Mouse (Mus musculus): Measurements from ENCODE around the gene Amfr. TPM values are rescaled to one million over a fixed set of nuclear protein-coding genes. Genes with fewer than 3 reads are reported as not detected.

Gene Amfr
- total RNA-seq, 1 experiment = 73.6 TPM

DNA sequence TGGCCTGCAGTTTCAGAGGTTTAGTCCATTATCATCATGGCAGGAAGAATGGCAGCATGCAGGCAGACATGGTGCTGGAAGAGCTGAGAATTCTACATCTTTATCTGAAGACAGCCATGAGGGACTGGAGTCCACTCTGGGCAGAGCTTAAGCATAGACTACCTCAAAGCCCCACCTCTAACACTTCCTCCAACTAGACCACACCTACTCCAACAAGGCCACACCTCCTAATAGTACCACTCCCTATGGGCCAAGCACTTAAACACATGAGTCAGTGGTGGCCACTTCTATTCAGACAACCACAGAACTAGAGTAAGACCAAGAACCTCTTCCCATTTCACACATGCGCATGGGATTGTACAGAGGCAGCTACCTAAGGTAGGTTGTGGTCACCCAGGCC is 66.2 kb downstream of the Amfr start:
- H3K4me3 ChIP-seq (ENCODE audit: insufficient read depth in 1 of 2, low read depth in 1 of 2, low read length in 2 of 2, poor library complexity in 1 of 2, severe bottlenecking in 1 of 2) = no peak overlapping the region
- in situ Hi-C loops (cut with MboI; ENCODE audit: low sequenced_read_pairs in 2 of 2, unreplicated experiment in 2 of 2) = no loop called here
- H3K9ac ChIP-seq (ENCODE audit: insufficient read depth, low read depth, low read length, poor library complexity, severe bottlenecking) = no peak overlapping the region
- DNase-seq (ENCODE audit: low read depth, low spot score) = no peak
- no peaks in the 10 kb centered on the region for H3K36me3 ChIP-seq (ENCODE audit: control insufficient read depth, insufficient read depth, low read length, poor library complexity, severe bottlenecking)
- TF ChIP-seq HCFC1 (IDR thresholded peaks at IDR 0.05; ENCODE audit: borderline replicate concordance, insufficient read depth, low read length) = no peak
- no peak for TF ChIP-seq ZC3H11A (IDR thresholded peaks at IDR 0.05; ENCODE audit: borderline replicate concordance, low read depth, low read length)
- TF ChIP-seq ZNF384 (IDR thresholded peaks at IDR 0.05; ENCODE audit: low read depth, low read length) = no peak
- TF ChIP-seq CHD2 (IDR thresholded peaks at IDR 0.05; ENCODE audit: low read depth, low read length) = no peak
- no peak for TF ChIP-seq MAFK (IDR thresholded peaks at IDR 0.05; ENCODE audit: insufficient read depth, low read depth, low read length)
- H3K9me3 ChIP-seq (ENCODE audit: control insufficient read depth, insufficient read depth, low read depth, low read length) = no peaks in the 10 kb centered on the region
- no peaks in the 10 kb centered on the region for H3K4me1 ChIP-seq (ENCODE audit: control insufficient read depth in 2 of 2, insufficient read depth in 2 of 2, low read length in 2 of 2, poor library complexity in 1 of 2)
- no peak overlapping the region for H3K27ac ChIP-seq (ENCODE audit: insufficient read depth, low read depth, low read length, poor library complexity, severe bottlenecking)

DNA sequence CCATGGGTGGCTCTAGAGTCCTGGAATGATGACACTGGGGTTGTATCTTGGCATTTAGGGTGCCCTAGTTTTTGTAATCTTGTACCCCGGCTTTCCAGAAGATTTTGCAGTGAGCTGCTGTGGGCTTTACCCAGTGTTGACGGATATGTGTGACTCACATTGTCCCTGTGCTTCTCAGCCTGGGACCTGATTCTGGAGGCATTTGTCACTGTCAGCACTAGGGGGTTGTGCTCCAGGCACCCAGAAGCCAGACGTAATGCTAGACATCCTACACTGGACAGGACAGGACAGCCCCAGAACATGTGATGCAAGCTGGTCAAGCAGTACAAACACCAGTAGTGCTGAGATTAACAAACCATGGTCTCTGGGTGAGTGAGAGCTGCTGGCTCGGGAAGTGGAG is 66.9 kb downstream of the Amfr start:
- Histone ChIP-seq H3K36me3 (ENCODE audit: control insufficient read depth, insufficient read depth, low read length, poor library complexity, severe bottlenecking) (no peaks in the 10 kb centered on the region), H3K9ac (ENCODE audit: insufficient read depth, low read depth, low read length, poor library complexity, severe bottlenecking) (no peak overlapping the region), H3K4me1 (ENCODE audit: control insufficient read depth in 2 of 2, insufficient read depth in 2 of 2, low read length in 2 of 2, poor library complexity in 1 of 2) (0 out of 4 replicates have a peak, but pooled peaks cover 0 to 3% of the 10 kb centered on the region in 2 experiments), H3K27ac (ENCODE audit: insufficient read depth, low read depth, low read length, poor library complexity, severe bottlenecking) (no peak overlapping the region), H3K9me3 (ENCODE audit: control insufficient read depth, insufficient read depth, low read depth, low read length) (no peaks in the 10 kb centered on the region), H3K4me3 (ENCODE audit: insufficient read depth in 1 of 2, low read depth in 1 of 2, low read length in 2 of 2, poor library complexity in 1 of 2, severe bottlenecking in 1 of 2) (no peak overlapping the region)
- TF ChIP-seq CHD2 (IDR thresholded peaks at IDR 0.05; ENCODE audit: low read depth, low read length) (no peak), HCFC1 (IDR thresholded peaks at IDR 0.05; ENCODE audit: borderline replicate concordance, insufficient read depth, low read length) (no peak)
- in situ Hi-C loops (cut with MboI; ENCODE audit: low sequenced_read_pairs in 2 of 2, unreplicated experiment in 2 of 2) = no loop called here
- no peak for DNase-seq (ENCODE audit: low read depth, low spot score)

DNA sequence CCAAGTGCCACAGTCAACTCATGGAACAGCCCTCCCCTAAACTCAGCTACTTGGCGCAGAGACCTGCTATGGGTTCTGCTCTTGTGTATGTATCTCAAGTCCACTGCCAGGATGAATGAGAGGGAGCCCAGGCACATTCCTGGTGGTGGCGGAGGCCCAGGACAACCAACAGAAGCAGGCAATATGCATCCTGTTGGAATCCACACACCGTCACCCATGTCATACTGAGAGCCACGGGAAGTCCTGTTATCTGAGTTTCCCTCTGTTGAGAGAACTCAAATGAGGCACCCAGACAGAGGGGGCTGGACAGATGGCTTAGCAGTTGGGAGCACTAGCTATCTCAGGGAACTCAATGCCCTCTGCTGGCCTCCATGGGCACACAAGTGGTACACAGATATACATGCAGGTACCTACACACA is 71.0 kb downstream of the Amfr start:
- no peak overlapping the region for H3K27ac ChIP-seq (ENCODE audit: insufficient read depth, low read depth, low read length, poor library complexity, severe bottlenecking)
- 0 out of 4 replicates have a peak, but pooled peaks cover 0 to 3% of the 10 kb centered on the region in 2 experiments for H3K4me1 ChIP-seq (ENCODE audit: control insufficient read depth in 2 of 2, insufficient read depth in 2 of 2, low read length in 2 of 2, poor library complexity in 1 of 2)
- H3K9me3 ChIP-seq (ENCODE audit: control insufficient read depth, insufficient read depth, low read depth, low read length) = no peaks in the 10 kb centered on the region
- no peak overlapping the region for H3K4me3 ChIP-seq (ENCODE audit: insufficient read depth in 1 of 2, low read depth in 1 of 2, low read length in 2 of 2, poor library complexity in 1 of 2, severe bottlenecking in 1 of 2)
- H3K9ac ChIP-seq (ENCODE audit: insufficient read depth, low read depth, low read length, poor library complexity, severe bottlenecking) = no peak overlapping the region
- H3K36me3 ChIP-seq (ENCODE audit: control insufficient read depth, insufficient read depth, low read length, poor library complexity, severe bottlenecking) = no peaks in the 10 kb centered on the region
- no peak for DNase-seq (ENCODE audit: low read depth, low spot score)
- no peak for TF ChIP-seq CHD2 (IDR thresholded peaks at IDR 0.05; ENCODE audit: low read depth, low read length)
- no peak for TF ChIP-seq HCFC1 (IDR thresholded peaks at IDR 0.05; ENCODE audit: borderline replicate concordance, insufficient read depth, low read length)
- no peak for TF ChIP-seq ZC3H11A (IDR thresholded peaks at IDR 0.05; ENCODE audit: borderline replicate concordance, low read depth, low read length)
- TF ChIP-seq ZNF384 (IDR thresholded peaks at IDR 0.05; ENCODE audit: low read depth, low read length) = no peak
- no peak for TF ChIP-seq MAFK (IDR thresholded peaks at IDR 0.05; ENCODE audit: insufficient read depth, low read depth, low read length)
- in situ Hi-C loops (cut with MboI; ENCODE audit: low sequenced_read_pairs in 2 of 2, unreplicated experiment in 2 of 2) = no loop called here

DNA sequence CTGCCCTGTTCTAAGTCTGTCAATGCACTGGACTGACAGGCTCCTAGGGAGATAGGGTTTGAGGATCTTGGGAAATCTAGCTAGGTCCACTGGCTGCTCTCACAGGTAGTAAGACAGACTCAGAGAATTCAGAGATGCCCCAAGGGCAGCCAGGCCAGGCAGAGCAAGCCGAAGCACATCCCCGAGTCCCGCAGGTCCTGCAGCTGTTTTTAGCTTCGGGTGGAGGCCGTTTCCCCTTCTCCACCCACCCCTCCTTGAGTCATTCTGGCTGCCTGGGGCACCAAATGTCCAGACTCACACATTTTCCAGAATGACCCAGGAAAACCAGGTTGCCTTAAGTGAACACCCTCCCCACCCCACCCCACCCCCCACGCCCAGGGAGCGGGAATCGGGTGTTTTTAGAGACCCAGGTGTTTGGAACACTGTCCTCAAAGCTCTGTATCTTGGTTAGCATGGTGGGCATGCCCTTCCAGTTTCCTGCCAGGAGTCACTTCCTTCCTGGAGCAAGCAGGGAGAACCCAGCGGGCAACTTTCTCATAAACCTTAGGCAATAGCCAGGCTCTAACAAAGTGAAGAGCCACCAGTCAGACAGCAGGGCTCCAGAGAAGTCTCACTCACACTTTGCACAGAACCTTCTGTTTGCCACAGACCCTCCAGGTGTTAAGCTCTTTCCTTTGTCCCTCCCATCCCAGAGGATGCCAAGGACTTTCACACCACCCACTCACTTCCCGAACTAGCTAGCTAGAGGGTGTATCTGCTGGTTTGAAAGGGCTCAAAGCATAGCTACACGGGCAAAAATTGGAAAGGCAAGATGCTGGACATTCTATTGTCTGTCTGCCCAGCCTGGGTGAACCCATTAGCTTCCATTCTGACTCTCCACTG is 71.9 kb downstream of the Amfr start:
- in situ Hi-C loops (cut with MboI; ENCODE audit: low sequenced_read_pairs in 2 of 2, unreplicated experiment in 2 of 2) = no loop called here
- H3K4me1 ChIP-seq (ENCODE audit: control insufficient read depth in 2 of 2, insufficient read depth in 2 of 2, low read length in 2 of 2, poor library complexity in 1 of 2) = 0 out of 4 replicates have a peak, but pooled peaks cover 0 to 3% of the 10 kb centered on the region in 2 experiments
- TF ChIP-seq ZC3H11A (IDR thresholded peaks at IDR 0.05; ENCODE audit: borderline replicate concordance, low read depth, low read length) = no peak
- no peak for TF ChIP-seq CHD2 (IDR thresholded peaks at IDR 0.05; ENCODE audit: low read depth, low read length)
- no peak for TF ChIP-seq HCFC1 (IDR thresholded peaks at IDR 0.05; ENCODE audit: borderline replicate concordance, insufficient read depth, low read length)
- no peak for TF ChIP-seq ZNF384 (IDR thresholded peaks at IDR 0.05; ENCODE audit: low read depth, low read length)
- TF ChIP-seq MAFK (IDR thresholded peaks at IDR 0.05; ENCODE audit: insufficient read depth, low read depth, low read length) = no peak
- H3K9me3 ChIP-seq (ENCODE audit: control insufficient read depth, insufficient read depth, low read depth, low read length) = no peaks in the 10 kb centered on the region
- no peak overlapping the region for H3K9ac ChIP-seq (ENCODE audit: insufficient read depth, low read depth, low read length, poor library complexity, severe bottlenecking)
- H3K36me3 ChIP-seq (ENCODE audit: control insufficient read depth, insufficient read depth, low read length, poor library complexity, severe bottlenecking) = no peaks in the 10 kb centered on the region
- H3K27ac ChIP-seq (ENCODE audit: insufficient read depth, low read depth, low read length, poor library complexity, severe bottlenecking) = no peak overlapping the region
- no peak overlapping the region for H3K4me3 ChIP-seq (ENCODE audit: insufficient read depth in 1 of 2, low read depth in 1 of 2, low read length in 2 of 2, poor library complexity in 1 of 2, severe bottlenecking in 1 of 2)
- DNase-seq (ENCODE audit: low read depth, low spot score) = no peak

Data from ES-E14 (cell line).